Mouse (Mus musculus) spleen, adult 18-20 months (tissue): Measurements from ENCODE around the gene Apba1.
A peak's percentile ranks its signal among the peaks of the same experiment; 100 is the strongest.

ENCODE experiments used
- DNase-seq, 2 experiments: peaks; one replicate each; pipeline ENCODE4 v3.0.0; 2022; ENCODE audit warnings: mixed read lengths in 2 of 2

Gene Apba1

DNA sequence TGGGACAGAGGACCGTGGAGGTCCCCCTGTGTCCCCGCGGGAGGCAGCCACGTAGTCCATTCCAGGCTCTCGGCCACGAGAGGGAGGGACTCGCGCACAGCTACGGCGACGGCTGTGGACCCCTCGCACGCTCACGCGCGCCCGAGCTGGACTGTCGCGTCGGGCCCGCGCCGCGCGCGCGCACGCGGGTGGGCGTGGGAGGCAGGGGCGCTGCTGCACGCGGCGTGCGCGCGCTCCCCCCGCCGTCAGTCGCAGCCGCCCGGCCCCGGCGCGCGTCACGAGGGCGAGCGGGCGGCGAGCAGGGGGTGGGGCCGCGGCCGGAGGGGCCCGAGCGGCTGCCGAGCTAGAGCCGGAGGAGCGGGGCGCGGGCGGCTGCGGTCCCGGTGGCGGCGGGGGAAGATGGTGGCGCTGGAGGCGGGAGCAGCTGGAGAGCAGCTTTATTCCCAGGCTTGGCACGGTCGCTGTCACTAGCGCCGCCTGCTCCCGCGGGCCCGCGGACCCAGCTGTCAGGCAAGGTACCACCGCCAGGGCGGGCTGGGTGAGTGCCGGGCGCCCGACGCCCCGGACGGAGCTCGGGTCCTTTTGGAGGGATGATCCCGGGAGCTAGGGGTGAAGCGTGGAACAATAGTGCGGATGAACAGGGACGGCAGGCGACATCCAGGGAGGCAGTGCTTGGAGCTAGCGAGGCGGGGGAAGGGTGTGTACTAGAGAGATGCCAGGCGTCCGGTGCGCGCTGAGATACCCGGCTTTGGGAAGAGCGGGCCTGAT lies at the start of gene Apba1:
Apba1 (plus strand) TSS at position 334 of the 768 bp plus-strand sequence.
- peak in 1 of 2 experiments; percentile 69 for DNase-seq

GRCm38 (mm10) chr19:23746506-23746905 lies 12.2 kb upstream of the Apba1 start:
- no peak for DNase-seq

GRCm38 (mm10) chr19:23757011-23757410 lies 1.7 kb upstream of the Apba1 start:
- DNase-seq, result no peak

GRCm38 (mm10) chr19:23757961-23758553 lies 630 bp upstream of the Apba1 start:
- DNase-seq, result peak; percentile 69 to 82

DNA sequence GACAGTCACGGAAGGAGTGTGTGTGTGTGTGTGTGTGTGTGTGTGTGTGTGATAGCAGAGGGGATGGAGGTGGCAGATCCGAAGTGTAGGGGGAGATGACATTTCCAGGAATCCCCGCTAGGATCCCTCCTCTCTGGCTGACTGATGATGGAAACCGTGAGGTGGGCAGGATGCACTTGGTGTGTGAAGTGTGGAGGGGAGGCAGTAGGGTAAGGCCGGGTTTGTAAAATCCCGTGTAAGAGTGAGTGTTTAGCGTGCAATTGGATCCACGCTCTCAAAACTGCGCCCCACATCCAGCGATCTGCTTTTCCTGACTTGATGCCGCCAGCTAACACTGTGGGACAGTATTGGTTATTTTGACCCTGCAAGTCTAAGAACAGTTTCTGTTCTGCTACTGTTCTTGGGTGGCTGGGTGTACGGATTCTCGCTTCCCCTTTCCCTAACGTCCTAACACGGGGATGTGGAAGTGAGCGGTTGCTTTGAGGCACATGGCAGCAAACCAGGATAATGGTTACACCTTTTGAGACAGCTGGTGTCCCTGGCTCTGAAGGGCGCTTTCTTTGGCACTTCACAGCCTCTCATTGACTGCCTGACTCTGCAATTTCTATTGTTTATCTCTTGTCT lies 747 bp downstream of the Apba1 start:
- peak in 1 of 2 experiments; percentile 21 for DNase-seq

GRCm38 (mm10) chr19:23763371-23763770 lies 4.7 kb downstream of the Apba1 start:
- DNase-seq, result no peak

GRCm38 (mm10) chr19:23764051-23764450 lies 5.4 kb downstream of the Apba1 start:
- no peak for DNase-seq

GRCm38 (mm10) chr19:23768864-23769263 lies 10.2 kb downstream of the Apba1 start:
- no peak for DNase-seq

- DNase-seq, result no peak
Observed at GRCm38 (mm10) chr19:23770494-23771423, 12.1 kb downstream of the Apba1 start.

GRCm38 (mm10) chr19:23771971-23772370 lies 13.3 kb downstream of the Apba1 start:
- DNase-seq, result peak in 1 of 2 experiments; percentile 29

- DNase-seq, result no peak
Observed at GRCm38 (mm10) chr19:23775356-23775755, 16.7 kb downstream of the Apba1 start.

DNA sequence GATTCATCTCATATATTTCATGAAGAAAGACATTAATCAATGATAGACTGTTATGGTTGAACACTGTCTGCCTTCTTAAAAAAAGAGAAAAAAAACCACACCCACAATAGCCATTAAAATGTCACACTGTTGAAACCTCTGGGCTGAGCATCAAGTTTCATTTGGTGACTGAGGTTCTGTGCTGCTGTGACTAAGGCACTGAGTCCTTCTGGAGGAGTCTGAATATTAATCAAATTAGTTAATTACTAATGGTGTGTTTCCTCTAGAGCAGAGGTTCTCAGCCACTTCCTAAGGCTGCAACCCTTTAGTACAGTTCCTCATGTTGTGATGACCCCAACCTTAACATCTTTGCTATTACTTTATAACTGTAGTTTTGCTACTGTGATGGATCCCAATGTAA lies 20.4 kb downstream of the Apba1 start:
- DNase-seq, result no peak

GRCm38 (mm10) chr19:23780105-23780504 lies 21.4 kb downstream of the Apba1 start:
- no peak for DNase-seq

DNA sequence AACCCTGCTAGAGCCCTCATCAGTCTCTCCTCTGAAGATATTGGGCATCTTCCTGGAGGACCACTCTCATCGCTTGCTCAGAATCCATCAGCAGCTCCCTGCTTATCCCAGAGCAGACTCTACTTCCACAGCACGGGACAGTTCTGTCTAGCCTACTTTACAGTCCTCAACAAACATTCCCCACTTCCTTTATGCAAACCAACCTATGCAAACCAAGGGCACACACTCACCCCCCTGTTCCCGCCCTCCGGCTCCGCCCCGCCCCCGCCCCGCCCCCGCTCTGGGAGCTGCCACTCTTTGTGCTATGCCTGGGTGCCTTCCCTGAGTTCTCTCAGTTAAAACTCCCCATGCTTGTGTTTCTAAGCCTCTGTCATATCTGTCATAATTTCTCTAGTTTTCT lies 23.3 kb downstream of the Apba1 start:
- DNase-seq, result no peak

GRCm38 (mm10) chr19:23788420-23789132 lies 29.9 kb downstream of the Apba1 start:
- DNase-seq, result no peak

GRCm38 (mm10) chr19:23791704-23792103 lies 33.0 kb downstream of the Apba1 start:
- no peak for DNase-seq

DNA sequence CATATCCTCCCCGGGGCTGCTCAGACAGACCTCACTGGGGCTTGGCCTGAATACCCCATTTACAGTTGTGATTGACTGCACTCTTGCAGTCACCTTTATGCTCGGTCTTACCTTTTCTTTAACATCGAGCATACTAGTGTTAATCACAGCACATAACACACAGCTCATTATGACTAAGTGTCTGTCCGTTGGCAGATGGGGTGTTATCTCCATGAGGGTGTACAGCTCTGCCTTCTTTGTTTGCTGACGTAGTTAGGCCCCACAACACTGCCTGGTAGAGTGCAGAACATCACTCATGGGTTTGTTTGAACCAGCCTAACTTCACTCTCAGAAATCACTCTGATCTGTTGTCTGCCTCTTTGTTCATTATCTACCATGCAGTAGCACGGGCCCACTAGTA lies 33.9 kb downstream of the Apba1 start:
- DNase-seq, result no peak

DNA sequence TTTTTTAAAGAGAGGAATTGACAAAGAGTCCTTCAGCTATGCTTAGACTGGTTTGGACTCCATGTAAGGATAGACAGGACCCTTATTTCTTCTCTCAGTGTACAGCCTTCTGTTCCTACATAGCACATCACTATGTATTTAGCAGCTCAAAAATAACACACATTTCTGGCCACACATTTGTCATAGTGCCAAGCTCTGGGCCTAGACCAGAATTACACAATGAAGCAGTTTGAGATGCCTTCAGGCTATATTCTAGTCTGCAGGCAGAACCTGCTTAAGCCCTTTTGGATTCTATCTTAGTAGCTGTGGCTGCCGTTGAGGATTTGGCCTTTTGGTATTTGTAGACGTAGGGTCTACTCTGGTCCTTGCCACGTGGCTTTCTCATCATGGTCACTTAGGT lies 35.8 kb downstream of the Apba1 start:
- no peak for DNase-seq

DNA sequence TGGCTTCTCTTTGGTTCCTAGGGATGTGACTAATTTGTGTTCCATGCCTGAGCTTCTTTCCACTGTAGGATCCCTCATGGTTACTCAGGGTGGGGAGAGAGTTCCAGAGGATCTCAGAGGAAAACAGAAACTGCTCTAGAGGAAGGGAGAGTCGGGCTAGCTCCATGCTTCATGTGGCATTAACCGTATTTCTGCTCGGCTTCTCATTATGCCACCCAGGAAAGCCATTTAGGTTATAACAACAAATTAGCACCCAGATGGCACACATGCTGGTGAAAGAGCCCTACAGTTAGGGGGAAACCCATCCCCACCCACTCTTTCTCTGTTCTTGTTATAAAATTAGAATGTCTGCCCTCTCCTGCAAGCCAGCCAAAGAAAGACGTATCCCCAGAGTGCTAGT lies 36.5 kb downstream of the Apba1 start:
- no peak for DNase-seq

DNA sequence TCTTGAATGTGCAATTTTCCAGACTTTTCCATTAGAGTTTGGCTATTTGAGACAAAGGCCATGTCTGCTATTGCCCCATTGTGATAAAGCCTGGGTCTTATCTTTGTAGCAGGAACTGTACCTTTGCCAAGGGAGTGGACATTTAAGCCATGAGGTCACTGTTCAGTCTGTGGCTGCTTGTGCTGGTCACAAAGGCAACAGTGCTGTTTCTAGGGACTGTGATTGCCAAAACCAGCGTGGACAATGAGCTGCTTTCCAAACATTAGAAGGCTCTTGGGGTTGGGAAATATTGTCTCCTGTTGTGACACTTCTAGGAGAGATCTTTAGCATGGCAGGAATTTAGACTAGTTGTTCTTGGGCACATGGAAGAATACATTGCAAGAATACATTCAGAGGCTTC lies 42.5 kb downstream of the Apba1 start:
- DNase-seq, result no peak

- DNase-seq, result no peak
Observed at GRCm38 (mm10) chr19:23803221-23803870, 44.7 kb downstream of the Apba1 start.

- DNase-seq, result no peak
Observed at GRCm38 (mm10) chr19:23806796-23807195, 48.1 kb downstream of the Apba1 start.
